Mouse (Mus musculus) thymus, postnatal 0 days (tissue): ENCODE data around the gene Tmem52. TPM values are rescaled to one million over a fixed set of nuclear protein-coding genes. Genes with fewer than 3 reads are reported as not detected.
"Not testable (repeated sequence)": the region's sequence is repeated elsewhere in the genome, so short reads cannot be mapped to it uniquely, and the experiment has no call there.

Source experiments
- DNase-seq: peaks from one replicate; pipeline ENCODE4 v3.0.0-alpha.2; 2015; ENCODE audit warnings: low spot score
- polyA plus RNA-seq: library from polyadenylated mRNA; unstranded; fragments of >200 nt; fragmentation: Nextera tagmentation; extraction: Ambion mirVana; gene quantifications from 2 replicates; pipeline ENCODE4 v1.2.1, GENCODE M21; 2015

The Tmem52 gene
- 0.79 TPM in 1 of 2 replicates, not detected in the other for polyA plus RNA-seq

GRCm38 (mm10) chr4:155468952-155469351, at the start of gene Tmem52:
Tmem52 (plus strand) TSS chr4:155469114.
- DNase-seq = peak; percentile 38

- no peak for DNase-seq
These were observed 48.8 kb upstream of the Tmem52 start for GRCm38 (mm10) chr4:155420137-155420536.

GRCm38 (mm10) chr4:155421412-155422370, 47.2 kb upstream of the Tmem52 start:
- DNase-seq = not testable (repeated sequence)

- DNase-seq = no peak
These were observed 44.9 kb upstream of the Tmem52 start for GRCm38 (mm10) chr4:155423988-155424387.

GRCm38 (mm10) chr4:155426272-155426671, 42.6 kb upstream of the Tmem52 start:
- DNase-seq = no peak

GRCm38 (mm10) chr4:155428442-155428841, 40.5 kb upstream of the Tmem52 start:
- no peak for DNase-seq

- DNase-seq = no peak
These were observed 39.7 kb upstream of the Tmem52 start for GRCm38 (mm10) chr4:155429202-155429601.

GRCm38 (mm10) chr4:155432358-155432757, 36.6 kb upstream of the Tmem52 start:
- no peak for DNase-seq

- no peak for DNase-seq
These were observed 34.9 kb upstream of the Tmem52 start for GRCm38 (mm10) chr4:155433993-155434392.

- DNase-seq = no peak
These were observed 26.1 kb upstream of the Tmem52 start for GRCm38 (mm10) chr4:155442808-155443207.

- no peak for DNase-seq
These were observed 17.3 kb upstream of the Tmem52 start for GRCm38 (mm10) chr4:155451597-155451996.

GRCm38 (mm10) chr4:155458575-155458974, 10.3 kb upstream of the Tmem52 start:
- DNase-seq = no peak

GRCm38 (mm10) chr4:155463050-155463449, 5.9 kb upstream of the Tmem52 start:
- DNase-seq = no peak

GRCm38 (mm10) chr4:155463611-155464010, 5.3 kb upstream of the Tmem52 start:
- no peak for DNase-seq

GRCm38 (mm10) chr4:155464061-155464460, 4.9 kb upstream of the Tmem52 start:
- DNase-seq = no peak

- DNase-seq = no peak
These were observed 3.3 kb upstream of the Tmem52 start for GRCm38 (mm10) chr4:155465607-155466006.

GRCm38 (mm10) chr4:155466080-155466479, 2.8 kb upstream of the Tmem52 start:
- DNase-seq = no peak

- DNase-seq = no peak
These were observed 1.5 kb upstream of the Tmem52 start for GRCm38 (mm10) chr4:155467237-155468010.

GRCm38 (mm10) chr4:155469590-155470262, 812 bp downstream of the Tmem52 start:
- DNase-seq = no peak

GRCm38 (mm10) chr4:155470263-155470953, 1.5 kb downstream of the Tmem52 start:
- DNase-seq = no peak

GRCm38 (mm10) chr4:155470997-155471396, 2.1 kb downstream of the Tmem52 start:
- DNase-seq = no peak
